Mouse (Mus musculus) kidney, embryonic 14.5 days (tissue): ENCODE measurements at regions not wholly inside any gene's neighbourhood (a gene's known extent, or its start where the extent isn't known, plus 50 kb on each side); places are given as distances from the start of the nearest gene placed in this dataset.

Experiments used
- ATAC-seq: fragments of 200-750 bp; cut with Nextera tagmentation; 2 replicates; pipeline ENCODE4 v1.8.0; 2017; ENCODE audit warnings: moderate number of reproducible peaks, mild to moderate bottlenecking, moderate TSS enrichment, moderate library complexity; ENCODE audit not compliant: low FRiP score, low TSS enrichment
- H3K27ac ChIP-seq: fragments of 300-500 bp; sonication (generic); 2 replicates; pipeline ENCODE4 v1.5.1; 2014; ENCODE audit warnings: low read depth, mild to moderate bottlenecking, low read length, moderate library complexity, mixed read lengths
- H3K27me3 ChIP-seq: fragments of 300-500 bp; sonication (generic); 2 replicates; pipeline ENCODE4 v1.6.1; 2014; ENCODE audit warnings: mild to moderate bottlenecking, low read length; ENCODE audit not compliant: control insufficient read depth, insufficient read depth
- H3K36me3 ChIP-seq: fragments of 300-500 bp; sonication (generic); 2 replicates; pipeline ENCODE4 v1.6.1; 2014; ENCODE audit warnings: low read length, mixed read lengths; ENCODE audit not compliant: control insufficient read depth, insufficient read depth
- H3K4me1 ChIP-seq: fragments of 300-500 bp; sonication (generic); 2 replicates; pipeline ENCODE4 v1.6.1; 2014; ENCODE audit warnings: low read length, mixed read lengths; ENCODE audit not compliant: control insufficient read depth, insufficient read depth
- H3K4me2 ChIP-seq: fragments of 300-500 bp; sonication (generic); replicated peaks from 2 replicates; pipeline ENCODE4 v1.6.1; 2014; ENCODE audit warnings: low read depth, mild to moderate bottlenecking, low read length
- H3K4me3 ChIP-seq: fragments of 300-500 bp; sonication (generic); 2 replicates; pipeline ENCODE4 v1.5.1; 2014; ENCODE audit warnings: mild to moderate bottlenecking, low read length
- H3K9ac ChIP-seq: fragments of 300-500 bp; sonication (generic); 2 replicates; pipeline ENCODE4 v1.6.1; 2014; ENCODE audit warnings: low read depth, mild to moderate bottlenecking, low read length, moderate library complexity
- H3K9me3 ChIP-seq: fragments of 300-500 bp; sonication (generic); 2 replicates; pipeline ENCODE4 v1.6.1; 2016; ENCODE audit warnings: low read length; ENCODE audit not compliant: control insufficient read depth
- WGBS: fragments of 180-500 bp; shearing (Covaris S2); extraction: QIAGEN DNeasy Blood & Tissue Kit; methylation state at CpG from one replicate; pipeline ENCODE4 v1.1.7; 2014; 5-methylcytosine and 5-hydroxymethylcytosine counted together

DNA sequence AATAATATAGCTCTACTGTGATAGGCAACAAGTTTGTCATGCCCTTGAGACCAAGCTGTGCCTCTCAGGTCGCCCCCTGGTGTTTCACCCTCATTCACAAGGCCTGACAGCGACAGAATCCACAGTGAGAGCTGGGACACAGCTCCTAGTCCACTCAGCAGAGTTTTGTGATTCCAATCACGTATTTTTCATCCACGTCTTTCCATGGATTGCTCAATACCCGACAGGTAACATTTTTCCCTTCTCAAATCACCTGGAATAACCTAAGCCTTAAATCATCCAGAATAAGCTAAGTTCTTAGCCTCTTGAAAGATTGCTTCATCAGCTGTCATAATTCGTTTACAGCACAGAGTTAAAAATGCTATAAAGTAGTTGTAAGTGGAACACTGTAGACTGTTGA, 211.3 kb downstream of the Ccdc91 start:
- 77% methylated on average over 6 of the region's 6 CpGs for WGBS
- Histone ChIP-seq H3K9ac (no peak overlapping the region), H3K4me3 (no peak overlapping the region), H3K4me1 (no peaks in the 10 kb centered on the region), H3K4me2 (no peak overlapping the region), H3K27ac (no peak overlapping the region), H3K36me3 (no peaks in the 10 kb centered on the region), H3K9me3 (no peaks in the 10 kb centered on the region), H3K27me3 (no peaks in the 10 kb centered on the region)
- ATAC-seq = no peak

DNA sequence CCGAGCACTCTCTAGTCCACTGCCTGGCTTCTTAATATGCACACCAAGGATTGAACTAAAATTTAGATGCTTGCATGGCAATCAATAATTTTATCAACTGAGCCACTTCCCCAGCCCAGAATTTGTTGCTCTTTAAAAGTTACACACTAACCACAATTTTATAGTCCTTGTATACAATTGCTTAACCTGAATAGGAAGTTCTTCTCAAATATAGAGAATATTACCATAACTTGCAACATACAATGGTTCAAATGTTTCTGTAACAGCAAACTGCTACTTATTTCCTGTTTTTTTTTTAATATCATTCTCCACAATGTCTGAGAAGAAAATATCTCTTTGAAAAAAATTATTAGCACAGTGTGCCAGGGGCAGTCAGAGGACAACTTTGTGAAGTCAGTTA, 222.6 kb downstream of the Ccdc91 start:
- no peak for ATAC-seq
- H3K36me3 ChIP-seq = no peaks in the 10 kb centered on the region
- no peak overlapping the region for H3K27ac ChIP-seq
- WGBS = 92% methylated on average over 1 of the region's 1 CpGs
- no peak overlapping the region for H3K9ac ChIP-seq
- no peak overlapping the region for H3K4me2 ChIP-seq
- no peak overlapping the region for H3K4me3 ChIP-seq
- H3K27me3 ChIP-seq = no peaks in the 10 kb centered on the region
- no peaks in the 10 kb centered on the region for H3K4me1 ChIP-seq
- H3K9me3 ChIP-seq = no peaks in the 10 kb centered on the region

DNA sequence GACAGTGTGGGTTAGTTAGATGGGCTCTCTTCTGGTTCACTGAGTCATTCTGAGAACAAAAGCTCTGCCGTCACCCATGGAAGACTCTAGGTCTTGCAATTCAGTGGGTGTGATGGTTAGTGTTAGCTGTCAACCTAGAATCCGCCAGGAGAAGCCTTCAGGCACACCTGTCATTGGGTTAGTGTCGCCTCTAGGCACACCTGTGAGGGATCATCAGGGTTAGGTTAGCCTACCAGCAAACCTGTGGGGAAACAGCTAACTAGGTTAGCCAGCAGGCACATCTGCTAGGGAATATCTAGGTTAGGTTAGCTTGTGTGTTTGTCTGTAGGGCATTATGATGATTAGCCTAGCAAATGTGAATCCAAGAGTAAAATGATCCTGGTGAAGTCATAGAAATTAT, 223.8 kb downstream of the Ccdc91 start:
- H3K27ac ChIP-seq = no peak overlapping the region
- no peaks in the 10 kb centered on the region for H3K9me3 ChIP-seq
- no peaks in the 10 kb centered on the region for H3K27me3 ChIP-seq
- H3K4me3 ChIP-seq = no peak overlapping the region
- no peak overlapping the region for H3K4me2 ChIP-seq
- no peak for ATAC-seq
- no peaks in the 10 kb centered on the region for H3K4me1 ChIP-seq
- no peak overlapping the region for H3K9ac ChIP-seq
- WGBS = 73% methylated on average over 3 of the region's 3 CpGs
- no peaks in the 10 kb centered on the region for H3K36me3 ChIP-seq

GRCm38 (mm10) chr6:147700629-147701028, 225.0 kb downstream of the Ccdc91 start:
- 78% methylated on average over 2 of the region's 2 CpGs for WGBS
- no peaks in the 10 kb centered on the region for H3K27me3 ChIP-seq
- no peak for ATAC-seq
- H3K4me3 ChIP-seq = no peak overlapping the region
- H3K27ac ChIP-seq = no peak overlapping the region
- H3K9ac ChIP-seq = no peak overlapping the region
- no peaks in the 10 kb centered on the region for H3K9me3 ChIP-seq
- H3K36me3 ChIP-seq = no peaks in the 10 kb centered on the region
- no peak overlapping the region for H3K4me2 ChIP-seq
- H3K4me1 ChIP-seq = no peaks in the 10 kb centered on the region

DNA sequence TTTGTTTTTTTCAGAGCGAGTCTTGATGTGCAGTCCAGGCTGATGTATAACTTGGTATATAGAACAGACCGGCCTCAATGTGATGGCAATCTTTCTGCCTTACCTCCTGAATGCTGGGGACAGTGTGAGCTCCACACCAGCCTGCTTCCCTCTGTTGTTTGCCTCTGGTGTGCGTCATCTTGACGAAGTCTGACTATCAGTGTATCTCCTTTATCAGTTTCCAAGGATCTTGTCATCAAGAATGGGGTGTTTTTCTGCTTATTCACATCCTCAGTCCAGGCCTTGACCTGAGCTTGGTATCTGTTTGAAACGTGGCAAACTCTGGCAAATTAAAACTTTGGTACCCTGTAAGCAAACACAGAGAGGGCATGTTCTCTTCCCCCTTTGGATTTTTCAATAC, 226.3 kb downstream of the Ccdc91 start:
- Histone ChIP-seq H3K27ac (no peak overlapping the region), H3K36me3 (no peaks in the 10 kb centered on the region), H3K4me1 (no peaks in the 10 kb centered on the region), H3K9me3 (no peaks in the 10 kb centered on the region), H3K4me3 (no peak overlapping the region), H3K27me3 (no peaks in the 10 kb centered on the region), H3K9ac (no peak overlapping the region), H3K4me2 (no peak overlapping the region)
- WGBS = 79% methylated on average over 5 of the region's 5 CpGs
- no peak for ATAC-seq

- H3K4me2 ChIP-seq = no peak overlapping the region
- H3K4me1 ChIP-seq = no peaks in the 10 kb centered on the region
- 81% methylated on average over 5 of the region's 5 CpGs for WGBS
- no peaks in the 10 kb centered on the region for H3K27me3 ChIP-seq
- ATAC-seq = no peak
- no peak overlapping the region for H3K27ac ChIP-seq
- no peak overlapping the region for H3K9ac ChIP-seq
- no peaks in the 10 kb centered on the region for H3K36me3 ChIP-seq
- no peaks in the 10 kb centered on the region for H3K9me3 ChIP-seq
- no peak overlapping the region for H3K4me3 ChIP-seq
Measured at GRCm38 (mm10) chr6:147704297-147704696, 228.7 kb downstream of the Ccdc91 start.

- H3K27ac ChIP-seq = no peak overlapping the region
- H3K36me3 ChIP-seq = no peaks in the 10 kb centered on the region
- no peaks in the 10 kb centered on the region for H3K9me3 ChIP-seq
- no peak overlapping the region for H3K4me2 ChIP-seq
- H3K4me3 ChIP-seq = no peak overlapping the region
- no peak for ATAC-seq
- H3K4me1 ChIP-seq = no peaks in the 10 kb centered on the region
- H3K27me3 ChIP-seq = no peaks in the 10 kb centered on the region
- WGBS = 77% methylated on average over 3 of the region's 3 CpGs
- H3K9ac ChIP-seq = no peak overlapping the region
Measured at GRCm38 (mm10) chr6:147705936-147706335, 230.3 kb downstream of the Ccdc91 start.

GRCm38 (mm10) chr6:147706741-147707140, 231.1 kb downstream of the Ccdc91 start:
- Histone ChIP-seq H3K4me3 (no peak overlapping the region), H3K9ac (no peak overlapping the region), H3K27ac (no peak overlapping the region), H3K9me3 (no peaks in the 10 kb centered on the region), H3K4me1 (no peaks in the 10 kb centered on the region), H3K27me3 (no peaks in the 10 kb centered on the region), H3K4me2 (no peak overlapping the region), H3K36me3 (no peaks in the 10 kb centered on the region)
- no peak for ATAC-seq
- 79% methylated on average over 2 of the region's 2 CpGs for WGBS

DNA sequence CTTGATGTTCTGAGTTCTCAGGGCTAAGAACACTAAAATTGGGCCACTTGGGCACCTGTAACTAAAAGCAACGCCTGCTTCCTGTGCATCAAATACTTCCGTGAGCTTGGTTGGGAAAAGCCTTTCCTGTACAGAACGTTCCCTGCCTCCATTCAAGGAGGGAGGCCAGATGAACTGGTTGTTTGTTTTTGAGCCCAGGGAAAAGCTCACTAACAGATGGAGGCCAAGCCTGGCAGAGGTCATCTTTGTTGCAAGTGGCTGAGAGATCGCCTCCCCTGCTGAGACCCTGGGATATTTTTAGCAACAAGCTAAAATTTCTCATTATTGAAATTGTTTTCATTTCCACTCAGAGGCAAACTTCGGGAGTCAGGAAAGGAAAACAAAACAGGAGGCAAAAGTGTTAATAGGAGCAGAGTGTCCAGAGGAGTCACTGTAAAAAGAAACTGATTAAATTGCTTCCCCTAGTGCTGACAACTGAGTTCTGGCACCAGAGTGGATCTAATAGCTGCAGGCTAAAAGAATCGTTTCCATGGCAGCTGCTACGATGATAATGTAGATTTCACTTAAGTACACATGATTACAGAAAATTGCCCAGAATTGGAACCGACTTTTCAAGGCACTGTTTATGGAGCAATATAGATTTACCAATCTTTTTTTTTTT, 242.6 kb downstream of the Ccdc91 start:
- ATAC-seq = no peak
- Histone ChIP-seq H3K9me3 (no peaks in the 10 kb centered on the region), H3K27me3 (no peaks in the 10 kb centered on the region), H3K36me3 (no peaks in the 10 kb centered on the region), H3K27ac (no peak overlapping the region), H3K4me2 (no peak overlapping the region; the same call in 1 of the 2 replicates), H3K4me1 (peaks cover 4% of the 10 kb centered on the region; the same call in 1 of the 2 replicates), H3K4me3 (no peak overlapping the region), H3K9ac (no peak overlapping the region)
- WGBS = 26% methylated on average over 8 of the region's 8 CpGs
